Mouse (Mus musculus) erythroblast, embryonic 14.5 days (primary cell): ENCODE data around the gene Nav3.

Experiments used
- GATA1 ChIP-seq: IDR thresholded peaks from 2 replicates; pipeline ENCODE4 v1.6.1; 2012; ENCODE audit warnings: low read length, inconsistent platforms, mixed read lengths
- TAL1 ChIP-seq: IDR thresholded peaks from 3 replicates; pipeline ENCODE4 v1.6.1; 2012; ENCODE audit warnings: low read length, inconsistent platforms, mixed read lengths

DNA sequence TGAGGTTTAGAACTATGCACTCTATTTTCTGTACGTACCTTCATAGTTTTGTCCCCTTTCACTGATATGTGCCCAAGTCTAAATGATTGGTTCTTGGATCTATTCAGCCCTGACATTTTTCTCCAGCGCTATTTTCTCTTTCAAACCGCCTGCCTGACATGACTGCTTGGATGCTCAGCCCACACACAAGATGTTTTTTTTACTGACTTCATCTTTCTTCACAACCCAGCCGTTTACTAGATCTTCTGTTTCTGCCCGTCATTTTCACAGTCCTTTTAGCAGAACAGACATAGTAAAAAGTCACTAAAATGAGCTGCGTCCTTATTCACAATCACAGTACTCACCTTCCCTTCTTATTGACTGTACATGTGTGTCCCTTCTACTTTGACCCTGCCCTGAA lies 656.8 kb downstream of the Nav3 start:
- TF ChIP-seq TAL1 = no peak
- no peak for TF ChIP-seq GATA1
